Mouse (Mus musculus) CH12F3 (cell line): ENCODE results near the gene Lck.

Experiments used
- in situ Hi-C: fragments of 300-500 bp; cut with MboI; formaldehyde crosslinking; loops from 2 replicates; pipeline ENCODE4 v1.14.3; 2020; ENCODE audit warnings: low sequenced_read_pairs

Gene Lck

DNA sequence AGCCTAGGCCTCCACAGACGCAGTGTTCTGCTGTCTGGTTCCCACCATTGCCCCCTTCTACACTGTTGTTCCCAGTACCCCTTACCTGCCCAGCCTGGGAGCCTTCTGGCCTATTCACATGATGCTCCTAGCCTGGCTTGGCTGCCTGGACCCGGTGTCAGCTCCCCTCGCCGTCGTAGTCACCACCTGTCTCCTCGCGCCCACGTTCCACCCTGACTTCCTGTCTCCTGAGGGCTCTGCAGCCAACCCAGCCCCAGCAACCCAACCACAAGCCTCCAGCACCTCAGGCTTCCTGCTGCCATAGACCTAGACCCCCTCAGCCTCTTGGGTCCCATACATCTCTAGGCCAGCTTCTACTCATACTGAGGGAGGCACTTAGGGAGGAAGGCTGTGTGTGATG is at the start of gene Lck:
TSS of gene Lck (minus strand) at position 212 of the 400 bp plus-strand sequence.
- in situ Hi-C loops: no loop called here

- in situ Hi-C loops: loop anchor here (25.0 kb wide), 1 partner anchor 261 kb away; no protein-coding TSS in a partner anchor
These were observed 49.5 kb upstream of the Lck start for GRCm38 (mm10) chr4:129622803-129623535.

DNA sequence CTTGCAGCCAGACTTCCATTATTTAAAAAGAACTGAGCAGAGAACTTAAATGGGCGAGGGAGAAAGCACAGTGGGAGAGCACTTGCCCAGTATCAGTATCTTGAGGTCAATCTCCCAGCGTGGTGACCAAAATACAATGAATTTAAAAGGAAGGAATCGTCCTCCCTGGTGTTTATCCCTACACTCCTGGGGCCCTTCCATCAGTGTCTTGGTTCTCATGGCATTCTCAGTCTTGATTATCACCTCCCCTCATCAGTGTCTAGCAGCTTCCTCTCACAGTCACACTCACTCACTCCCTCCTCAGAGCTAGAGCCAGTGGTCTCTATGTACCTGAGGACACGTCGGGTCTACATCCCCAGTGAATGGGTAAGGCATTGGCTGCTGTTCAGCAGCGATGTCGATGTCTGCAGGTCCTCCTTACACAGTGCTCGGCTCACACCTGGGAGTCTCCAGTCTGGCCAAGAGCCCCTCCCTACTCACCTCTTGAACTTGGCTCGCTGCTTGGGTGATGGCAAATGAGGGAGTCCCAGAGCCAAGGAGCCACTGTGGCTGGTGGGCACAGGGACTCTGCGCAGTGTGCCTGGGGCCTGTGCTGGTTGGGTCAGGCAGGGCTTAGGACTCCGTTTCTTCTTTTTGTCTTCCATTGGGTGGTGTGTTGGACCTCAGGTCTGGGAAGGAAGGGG is 48.8 kb upstream of the Lck start:
- in situ Hi-C loops: loop anchor here (25.0 kb wide), 1 partner anchor 260 kb away; no protein-coding TSS in a partner anchor

- in situ Hi-C loops: loop anchor here (25.0 kb wide), 1 partner anchor 259 kb away; no protein-coding TSS in a partner anchor
These were observed 47.9 kb upstream of the Lck start for GRCm38 (mm10) chr4:129621283-129621841.

- in situ Hi-C loops: loop anchor here (25.0 kb wide), 1 partner anchor 258 kb away; no protein-coding TSS in a partner anchor
These were observed 47.2 kb upstream of the Lck start for GRCm38 (mm10) chr4:129620419-129621282.

GRCm38 (mm10) chr4:129618786-129619691 is 45.6 kb upstream of the Lck start, which contains the start of gene Iqcc:
TSS of gene Iqcc (minus strand) at chr4:129619099.
- in situ Hi-C loops: loop anchor here (25.0 kb wide), 1 partner anchor 257 kb away; no protein-coding TSS in a partner anchor

DNA sequence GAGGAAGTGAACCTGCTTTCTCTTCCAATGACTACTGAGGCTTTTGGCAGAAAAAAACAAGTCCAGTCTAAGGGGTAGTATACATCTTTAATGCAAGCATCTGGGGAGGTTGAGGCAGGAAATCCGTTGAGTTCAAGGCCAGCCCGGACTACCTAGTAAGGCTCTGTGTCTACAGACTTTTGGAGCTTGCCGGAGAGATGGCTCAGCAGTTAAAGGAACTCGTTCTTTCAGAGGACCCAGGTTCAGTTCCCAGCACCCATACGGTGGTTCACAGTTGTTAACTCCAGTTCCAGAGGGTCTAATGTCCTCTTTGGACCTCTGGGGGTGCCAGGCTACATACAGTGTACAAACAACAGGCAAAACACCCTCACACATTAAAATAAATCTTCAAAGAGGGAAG is 44.6 kb upstream of the Lck start:
- in situ Hi-C loops: loop anchor here (25.0 kb wide), 1 partner anchor 256 kb away; no protein-coding TSS in a partner anchor

GRCm38 (mm10) chr4:129617121-129617641 is 43.7 kb upstream of the Lck start:
- in situ Hi-C loops: loop anchor here (25.0 kb wide), 1 partner anchor 255 kb away; no protein-coding TSS in a partner anchor

GRCm38 (mm10) chr4:129616631-129617030 is 43.2 kb upstream of the Lck start:
- in situ Hi-C loops: loop anchor here (25.0 kb wide), 1 partner anchor 254 kb away; no protein-coding TSS in a partner anchor

- in situ Hi-C loops: loop anchor here (25.0 kb wide), 1 partner anchor 254 kb away; no protein-coding TSS in a partner anchor
These were observed 42.4 kb upstream of the Lck start for GRCm38 (mm10) chr4:129615801-129616290.

DNA sequence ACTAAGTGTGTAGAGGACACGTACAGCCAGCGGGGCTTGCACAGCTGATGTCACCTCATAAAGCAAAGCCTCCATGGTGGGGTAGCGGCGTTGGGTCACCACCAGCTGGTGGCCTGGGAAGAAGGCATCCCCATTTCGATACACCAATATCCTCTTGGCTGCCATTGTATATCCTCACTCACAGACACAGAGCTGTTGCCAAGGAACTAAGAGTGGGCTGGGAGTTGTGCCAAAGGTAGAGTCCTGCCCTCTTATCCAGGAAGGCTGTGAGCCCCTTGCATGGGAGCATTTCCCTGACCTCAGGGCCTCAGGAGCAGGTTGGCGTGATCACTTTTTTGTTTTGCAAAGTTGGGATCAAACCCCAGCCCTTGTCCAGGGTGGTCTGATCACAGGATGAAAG is 40.7 kb upstream of the Lck start, which contains the start of gene Dcdc2b:
TSS of gene Dcdc2b (minus strand) at position 165 of the 400 bp plus-strand sequence.
- in situ Hi-C loops: loop anchor here (25.0 kb wide), 1 partner anchor 252 kb away; no protein-coding TSS in a partner anchor

- in situ Hi-C loops: loop anchor here (25.0 kb wide), 1 partner anchor 248 kb away; no protein-coding TSS in a partner anchor
These were observed 37.0 kb upstream of the Lck start for GRCm38 (mm10) chr4:129610472-129610871.

GRCm38 (mm10) chr4:129610026-129610425 is 36.6 kb upstream of the Lck start:
- in situ Hi-C loops: loop anchor here (25.0 kb wide), 1 partner anchor 248 kb away; no protein-coding TSS in a partner anchor

DNA sequence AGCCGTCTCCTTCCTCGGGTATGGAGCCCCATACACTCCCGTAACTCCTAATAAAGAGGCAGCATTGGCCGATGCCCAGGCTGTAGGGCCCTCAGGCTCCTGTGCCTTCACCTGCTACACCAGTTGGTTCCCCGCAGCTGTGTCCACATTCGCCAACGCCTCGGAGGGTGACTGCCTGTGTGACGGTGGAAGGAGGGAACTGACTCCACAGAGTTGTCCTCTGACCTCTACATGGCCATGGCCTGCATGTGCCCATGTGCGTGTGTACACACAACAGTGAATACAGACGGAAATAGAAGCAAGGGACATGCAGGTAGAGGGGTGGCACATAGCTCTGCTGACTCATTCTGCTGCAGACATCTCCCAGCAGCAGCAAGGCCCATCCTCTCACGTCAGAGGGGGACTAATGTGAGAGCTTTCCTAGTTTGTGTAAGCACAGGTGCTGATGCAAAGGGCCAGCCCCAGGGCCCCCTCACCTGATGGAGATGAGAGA is 35.7 kb upstream of the Lck start:
- in situ Hi-C loops: loop anchor here (10.0 to 25.0 kb wide), 2 partner anchors 64 to 247 kb away; partner anchors contain the start of gene Hdac1

- in situ Hi-C loops: loop anchor here (10.0 to 25.0 kb wide), 2 partner anchors 64 to 246 kb away; partner anchors contain the start of gene Hdac1
These were observed 35.1 kb upstream of the Lck start for GRCm38 (mm10) chr4:129608426-129609025.

- in situ Hi-C loops: loop anchor here (10.0 to 25.0 kb wide), 2 partner anchors 56 to 238 kb away; partner anchors contain the start of gene Hdac1
These were observed 27.1 kb upstream of the Lck start, which contains the start of the genes Eif3i and Tmem234 for GRCm38 (mm10) chr4:129600233-129601158. TSS of gene Eif3i (minus strand) at chr4:129600648. TSS of gene Tmem234 (plus strand) at chr4:129600668.
